Mouse (Mus musculus): ENCODE results near the gene Pak1ip1.

DNA sequence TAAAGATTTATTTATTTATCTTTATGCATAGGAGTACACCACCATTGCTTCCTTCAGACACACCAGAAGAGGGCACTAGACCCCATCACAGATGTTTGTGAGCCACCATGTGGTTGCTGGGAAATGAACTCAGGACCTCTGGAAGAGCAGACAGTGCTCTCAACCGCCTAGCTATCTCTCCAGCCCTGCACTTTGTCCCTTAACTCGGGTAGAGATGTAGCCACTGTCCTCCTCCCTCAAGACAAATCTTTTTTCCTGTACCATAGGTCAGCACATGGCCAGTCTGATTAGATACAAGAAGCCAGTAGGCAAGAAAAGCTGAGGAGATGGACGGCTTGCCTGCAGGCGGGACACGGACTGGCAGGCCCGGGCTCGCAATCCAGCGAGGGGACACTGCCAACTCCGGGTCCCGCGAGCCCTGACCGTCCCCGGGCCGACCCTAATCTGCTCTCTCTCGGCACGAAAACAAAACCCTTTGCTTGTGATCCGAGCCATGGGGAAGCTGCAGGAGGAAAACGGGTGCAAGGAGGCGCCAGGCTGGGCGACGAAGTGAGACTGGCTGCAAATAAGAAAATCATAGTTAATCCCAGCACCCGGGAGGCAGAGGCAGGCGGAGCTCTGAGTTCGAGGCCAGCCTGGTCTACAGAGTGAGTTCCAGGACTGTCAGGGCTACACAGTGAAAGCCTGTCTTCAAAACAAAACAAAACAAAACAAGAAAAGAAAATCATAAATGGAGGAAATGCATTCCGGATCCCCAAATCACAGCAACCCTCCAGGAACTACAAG lies 490 bp upstream of the Pak1ip1 start:
- peak; percentile 54 for TF ChIP-seq CTCF (IDR thresholded peaks at IDR 0.05; ENCODE audit: low read depth)
- TF ChIP-seq EP300 (IDR thresholded peaks at IDR 0.05; ENCODE audit: low read depth) = no peak
